Mouse (Mus musculus) limb, embryonic 13.5 days (tissue): ENCODE data around the gene Ripor3. TPM values are rescaled to one million over a fixed set of nuclear protein-coding genes. Genes with fewer than 3 reads are reported as not detected.

Experiments
- ATAC-seq: fragments of 200-750 bp; cut with Nextera tagmentation; 2 replicates; pipeline ENCODE4 v1.8.0; 2017; ENCODE audit warnings: low read depth, moderate number of reproducible peaks, moderate TSS enrichment; ENCODE audit not compliant: low FRiP score
- H3K27ac ChIP-seq: fragments of 300-500 bp; sonication (generic); 2 replicates; pipeline ENCODE4 v1.5.1; 2015; ENCODE audit warnings: inconsistent platforms, mild to moderate bottlenecking, moderate library complexity
- H3K27me3 ChIP-seq: fragments of 300-500 bp; sonication (generic); 2 replicates; pipeline ENCODE4 v1.6.1; 2015; ENCODE audit warnings: mild to moderate bottlenecking, inconsistent platforms
- H3K36me3 ChIP-seq: fragments of 300-500 bp; sonication (generic); 2 replicates; pipeline ENCODE4 v1.6.1; 2015; ENCODE audit warnings: inconsistent platforms, mild to moderate bottlenecking, moderate library complexity
- H3K4me1 ChIP-seq: fragments of 300-500 bp; sonication (generic); 2 replicates; pipeline ENCODE4 v1.6.1; 2015; ENCODE audit warnings: inconsistent platforms
- H3K4me2 ChIP-seq: fragments of 300-500 bp; sonication (generic); replicated peaks from 2 replicates; pipeline ENCODE4 v1.6.1; 2015; ENCODE audit warnings: inconsistent platforms, mild to moderate bottlenecking, moderate library complexity
- H3K4me3 ChIP-seq: fragments of 300-500 bp; sonication (generic); 2 replicates; pipeline ENCODE4 v1.5.1; 2015; ENCODE audit warnings: moderate library complexity, mild to moderate bottlenecking, inconsistent platforms
- H3K9ac ChIP-seq: fragments of 300-500 bp; sonication (generic); 2 replicates; pipeline ENCODE4 v1.6.1; 2015; ENCODE audit warnings: mild to moderate bottlenecking, inconsistent platforms
- H3K9me3 ChIP-seq: fragments of 300-500 bp; sonication (generic); 2 replicates; pipeline ENCODE4 v1.6.1; 2016; ENCODE audit warnings: inconsistent platforms
- WGBS: fragments of 180-500 bp; shearing (Covaris S2); methylation state at CpG from one replicate; pipeline ENCODE4 v1.1.7; 2015; 5-methylcytosine and 5-hydroxymethylcytosine counted together
- polyA plus RNA-seq: library from polyadenylated mRNA; unstranded; fragments of >200 nt; fragmentation: Nextera tagmentation; extraction: Ambion mirVana; gene quantifications from 2 replicates; pipeline ENCODE4 v1.2.1, GENCODE M21; 2015

Gene Ripor3
- polyA plus RNA-seq, 1 experiment from 2014 or later, result 2.6 TPM

GRCm38 (mm10) chr2:167938786-167939185 is 71.6 kb downstream of the Ripor3 start:
- Histone ChIP-seq H3K4me1 (peaks cover 63% of the 10 kb centered on the region), H3K9me3 (no peaks in the 10 kb centered on the region), H3K4me3 (no peak overlapping the region), H3K9ac (no peak overlapping the region), H3K36me3 (no peaks in the 10 kb centered on the region), H3K27ac (no peak overlapping the region), H3K4me2 (no peak overlapping the region), H3K27me3 (no peaks in the 10 kb centered on the region)
- 59% methylated on average over 3 of the region's 3 CpGs for WGBS
- no peak for ATAC-seq

GRCm38 (mm10) chr2:167935956-167936355 is 74.5 kb downstream of the Ripor3 start:
- 93% methylated on average over 3 of the region's 3 CpGs for WGBS
- Histone ChIP-seq H3K27ac (no peak overlapping the region), H3K4me3 (no peak overlapping the region), H3K27me3 (no peaks in the 10 kb centered on the region), H3K36me3 (no peaks in the 10 kb centered on the region), H3K4me1 (peaks cover 52% of the 10 kb centered on the region), H3K9ac (no peak overlapping the region), H3K4me2 (no peak overlapping the region), H3K9me3 (no peaks in the 10 kb centered on the region)
- ATAC-seq, result no peak

GRCm38 (mm10) chr2:167933397-167933796 is 77.0 kb downstream of the Ripor3 start:
- H3K27ac ChIP-seq, result no peak overlapping the region
- H3K27me3 ChIP-seq, result no peaks in the 10 kb centered on the region
- 48% methylated on average over 7 of the region's 7 CpGs for WGBS
- peak overlapping the region; percentile 95 for H3K4me3 ChIP-seq
- H3K9me3 ChIP-seq, result no peaks in the 10 kb centered on the region
- peaks cover 28% of the 10 kb centered on the region for H3K4me1 ChIP-seq
- peak overlapping the region; percentile 96 for H3K4me2 ChIP-seq
- ATAC-seq, result no peak
- peak overlapping the region; percentile 91 for H3K9ac ChIP-seq
- no peaks in the 10 kb centered on the region for H3K36me3 ChIP-seq

- Histone ChIP-seq H3K4me3 (peak overlapping the region; percentile 95), H3K36me3 (no peaks in the 10 kb centered on the region), H3K4me2 (peak overlapping the region; percentile 96), H3K9ac (peak overlapping the region; percentile 91), H3K27ac (0 out of 2 replicates have a peak overlapping the region, but pooled peaks have one; percentile 28), H3K4me1 (peaks cover 28% of the 10 kb centered on the region), H3K9me3 (no peaks in the 10 kb centered on the region), H3K27me3 (no peaks in the 10 kb centered on the region)
- 2% methylated on average over 18 of the region's 18 CpGs for WGBS
- ATAC-seq, result peak; percentile 35; the same call in 1 of the 2 replicates
These were observed 77.6 kb downstream of the Ripor3 start for GRCm38 (mm10) chr2:167932727-167933231.

GRCm38 (mm10) chr2:167931985-167932726 is 78.3 kb downstream of the Ripor3 start, which contains the start of gene Ptpn1:
TSS of gene Ptpn1 (plus strand) at chr2:167932057.
- no peaks in the 10 kb centered on the region for H3K27me3 ChIP-seq
- peak; percentile 95 for ATAC-seq
- peak within 1 kb of the TSS; percentile 95 for H3K4me3 ChIP-seq
- H3K36me3 ChIP-seq, result no peaks in the 10 kb centered on the region
- peak within 1 kb of the TSS; percentile 96 for H3K4me2 ChIP-seq
- peak within 1 kb of the TSS; percentile 91 for H3K9ac ChIP-seq
- WGBS, result under 1% methylated on average over 99 of the region's 99 CpGs
- no peaks in the 10 kb centered on the region for H3K9me3 ChIP-seq
- H3K27ac ChIP-seq, result peak within 1 kb of the TSS; percentile 70
- peaks cover 26% of the 10 kb centered on the region for H3K4me1 ChIP-seq

- peak overlapping the region; percentile 95; the same call in 1 of the 2 replicates for H3K4me3 ChIP-seq
- no peaks in the 10 kb centered on the region for H3K27me3 ChIP-seq
- no peak overlapping the region; the same call in 1 of the 2 replicates for H3K9ac ChIP-seq
- 88% methylated on average over 3 of the region's 3 CpGs for WGBS
- H3K9me3 ChIP-seq, result no peaks in the 10 kb centered on the region
- ATAC-seq, result no peak
- H3K4me2 ChIP-seq, result peak overlapping the region; percentile 96
- no peaks in the 10 kb centered on the region for H3K36me3 ChIP-seq
- peaks cover 23% of the 10 kb centered on the region for H3K4me1 ChIP-seq
- no peak overlapping the region for H3K27ac ChIP-seq
These were observed 79.4 kb downstream of the Ripor3 start for GRCm38 (mm10) chr2:167930975-167931374.

Other genes starting within 250 kb of the Ripor3 start
- gene Ptpn1, start 78.6 kb downstream of the Ripor3 start, polyA plus RNA-seq, result 54.0 and 54.9 TPM in 2 replicates
- 2.7 and 3.7 TPM in 2 replicates for gene Pard6b, start 70.4 kb upstream of the Ripor3 start, polyA plus RNA-seq
- 3.1 and 4.1 TPM in 2 replicates for gene Adnp, start 196.5 kb upstream of the Ripor3 start, polyA plus RNA-seq
- 24.5 and 27.1 TPM in 2 replicates for gene Gm20716, start 219.7 kb upstream of the Ripor3 start, polyA plus RNA-seq
- gene Dpm1, start 220.0 kb upstream of the Ripor3 start, polyA plus RNA-seq, result 85.3 and 91.5 TPM in 2 replicates
- 6.7 and 7.0 TPM in 2 replicates for gene Mocs3, start 220.0 kb upstream of the Ripor3 start, polyA plus RNA-seq